Mouse (Mus musculus): ENCODE measurements around the gene Pde3a. TPM values are rescaled to one million over a fixed set of nuclear protein-coding genes. Genes with fewer than 3 reads are reported as not detected.

The Pde3a gene
- total RNA-seq, 2 experiments from 2014 or later = 1.5 to 2.8 TPM

- intact Hi-C loops (cut with DNase I) = loop anchor here (5.0 to 10.0 kb wide), 2 partner anchors 333 to 490 kb away; no protein-coding TSS in a partner anchor
- no peak for DNase-seq (ENCODE audit: low spot score in 2 of 2)
Observed at GRCm38 (mm10) chr6:141257434-141258202, 8.5 kb downstream of the Pde3a start.

DNA sequence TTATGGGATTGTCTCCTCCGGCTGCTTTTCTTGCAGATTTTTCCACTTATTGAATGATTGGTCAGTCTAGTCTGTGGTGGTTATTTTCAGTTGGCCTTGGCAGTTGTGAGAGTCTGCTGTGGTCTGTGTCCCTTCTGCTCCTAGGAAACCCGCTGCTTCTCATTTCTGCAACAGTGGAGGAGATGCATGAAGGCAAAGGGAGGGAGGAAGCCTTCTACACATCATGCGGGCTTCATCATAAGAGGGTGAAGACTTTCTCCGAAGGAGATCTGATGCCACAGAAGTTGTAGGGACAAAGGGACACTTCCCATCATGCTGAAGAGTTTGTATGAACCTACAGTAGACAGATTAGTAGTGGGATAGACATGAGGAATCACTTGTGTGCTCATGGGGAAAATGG, 16.2 kb downstream of the Pde3a start:
- intact Hi-C loops (cut with DNase I) = no loop called here

GRCm38 (mm10) chr6:141267888-141268570, 19.0 kb downstream of the Pde3a start:
- DNase-seq (ENCODE audit: low spot score in 2 of 2) = no peak

More for the DNA sequence above, 16.2 kb downstream of the Pde3a start:
- DNase-seq (ENCODE audit: low spot score in 2 of 2) = no peak

GRCm38 (mm10) chr6:141268871-141269270, 19.8 kb downstream of the Pde3a start:
- DNase-seq (ENCODE audit: low spot score in 2 of 2) = no peak
- intact Hi-C loops (cut with DNase I) = no loop called here

More at GRCm38 (mm10) chr6:141267888-141268570, 19.0 kb downstream of the Pde3a start:
- intact Hi-C loops (cut with DNase I) = no loop called here

- intact Hi-C loops (cut with DNase I) = no loop called here
Observed at GRCm38 (mm10) chr6:141271133-141271532, 22.1 kb downstream of the Pde3a start.

GRCm38 (mm10) chr6:141271579-141271978, 22.5 kb downstream of the Pde3a start:
- DNase-seq (ENCODE audit: low spot score in 2 of 2) = no peak
- intact Hi-C loops (cut with DNase I) = no loop called here

More at GRCm38 (mm10) chr6:141271133-141271532, 22.1 kb downstream of the Pde3a start:
- DNase-seq (ENCODE audit: low spot score in 2 of 2) = no peak

DNA sequence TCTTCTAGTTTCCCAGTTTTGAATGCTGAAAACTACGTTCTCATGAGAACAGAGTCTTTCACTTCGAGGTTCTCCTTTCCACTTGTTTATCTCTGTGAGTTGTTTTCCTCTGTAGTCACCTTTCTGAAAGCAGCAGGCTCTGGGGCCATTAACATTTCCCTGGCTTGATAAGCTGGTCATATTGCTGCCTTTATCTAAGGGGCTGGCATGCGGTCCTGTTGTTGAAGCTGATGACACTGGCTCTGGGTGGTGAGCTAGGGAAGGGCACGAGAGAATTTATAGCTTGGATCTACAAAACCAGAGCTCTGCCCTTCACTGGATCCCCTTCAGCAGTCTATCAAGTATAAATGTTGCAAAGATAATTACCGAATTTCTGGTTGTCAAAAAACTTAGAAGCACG, 24.6 kb downstream of the Pde3a start:
- intact Hi-C loops (cut with DNase I) = no loop called here

GRCm38 (mm10) chr6:141281685-141282084, 32.6 kb downstream of the Pde3a start:
- intact Hi-C loops (cut with DNase I) = no loop called here
- no peak for DNase-seq (ENCODE audit: low spot score in 2 of 2)

More for the DNA sequence above, 24.6 kb downstream of the Pde3a start:
- DNase-seq (ENCODE audit: low spot score in 2 of 2) = no peak

DNA sequence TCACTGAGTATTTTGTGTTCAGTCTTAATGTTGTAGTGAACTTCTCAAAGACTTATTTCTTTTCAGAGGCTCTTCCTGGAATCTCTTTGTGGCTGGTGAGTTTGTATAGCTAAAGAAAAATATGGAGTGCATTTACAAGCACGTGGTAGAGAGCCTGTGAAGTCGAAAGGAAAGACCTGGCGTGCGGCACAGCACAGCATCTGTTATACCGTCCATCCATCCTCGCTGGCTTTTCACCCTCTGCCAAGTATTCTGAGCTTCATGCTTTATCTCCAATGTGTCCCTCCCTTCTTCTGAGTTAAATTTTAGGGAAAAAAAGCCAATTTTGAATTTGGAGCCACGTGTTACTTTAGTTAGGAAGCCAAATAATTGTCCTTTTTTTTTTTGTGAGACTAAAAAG, 33.7 kb downstream of the Pde3a start:
- intact Hi-C loops (cut with DNase I) = no loop called here
- no peak for DNase-seq (ENCODE audit: low spot score in 2 of 2)

- DNase-seq (ENCODE audit: low spot score in 2 of 2) = no peak
- intact Hi-C loops (cut with DNase I) = no loop called here
Observed at GRCm38 (mm10) chr6:141291195-141291594, 42.1 kb downstream of the Pde3a start.

- intact Hi-C loops (cut with DNase I) = no loop called here
- DNase-seq (ENCODE audit: low spot score in 2 of 2) = no peak
Observed at GRCm38 (mm10) chr6:141292826-141293459, 43.9 kb downstream of the Pde3a start.

GRCm38 (mm10) chr6:141293460-141293853, 44.4 kb downstream of the Pde3a start:
- DNase-seq (ENCODE audit: low spot score in 2 of 2) = no peak
- intact Hi-C loops (cut with DNase I) = no loop called here

- no peak for DNase-seq (ENCODE audit: low spot score in 2 of 2)
- intact Hi-C loops (cut with DNase I) = no loop called here
Observed at GRCm38 (mm10) chr6:141295264-141295663, 46.2 kb downstream of the Pde3a start.

GRCm38 (mm10) chr6:141301750-141302748, 53.0 kb downstream of the Pde3a start:
- intact Hi-C loops (cut with DNase I) = no loop called here
- no peak for DNase-seq (ENCODE audit: low spot score in 2 of 2)

GRCm38 (mm10) chr6:141302842-141303241, 53.8 kb downstream of the Pde3a start:
- no peak for DNase-seq (ENCODE audit: low spot score in 2 of 2)
- intact Hi-C loops (cut with DNase I) = no loop called here

- DNase-seq (ENCODE audit: low spot score in 2 of 2) = no peak
- intact Hi-C loops (cut with DNase I) = no loop called here
Observed at GRCm38 (mm10) chr6:141307326-141307725, 58.3 kb downstream of the Pde3a start.

GRCm38 (mm10) chr6:141308451-141308850, 59.4 kb downstream of the Pde3a start:
- DNase-seq (ENCODE audit: low spot score in 2 of 2) = no peak
- intact Hi-C loops (cut with DNase I) = loop anchor here (2.0 kb wide), 1 partner anchor 384 kb away; no protein-coding TSS in a partner anchor

DNA sequence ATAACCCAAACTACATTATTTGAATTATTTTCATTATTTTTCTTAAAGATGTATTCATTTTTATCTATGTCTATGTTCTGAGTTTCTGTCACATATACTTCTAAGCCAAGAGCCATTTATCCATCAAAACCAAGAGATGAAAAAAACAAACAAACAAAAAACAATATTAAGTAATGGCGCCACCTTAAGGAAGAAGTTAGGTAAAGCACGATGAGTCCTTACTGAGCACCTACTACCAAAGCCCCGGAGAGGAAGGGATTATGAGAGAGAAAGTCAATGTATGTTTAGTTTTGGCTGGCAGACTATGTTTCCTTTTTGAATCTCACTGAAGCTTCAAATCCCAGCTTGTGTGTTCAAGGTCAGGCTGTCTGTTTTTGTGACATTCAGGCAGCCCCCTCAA, 60.8 kb downstream of the Pde3a start:
- intact Hi-C loops (cut with DNase I) = loop anchor here (2.0 to 10.0 kb wide), 2 partner anchors 385 to 545 kb away; no protein-coding TSS in a partner anchor

DNA sequence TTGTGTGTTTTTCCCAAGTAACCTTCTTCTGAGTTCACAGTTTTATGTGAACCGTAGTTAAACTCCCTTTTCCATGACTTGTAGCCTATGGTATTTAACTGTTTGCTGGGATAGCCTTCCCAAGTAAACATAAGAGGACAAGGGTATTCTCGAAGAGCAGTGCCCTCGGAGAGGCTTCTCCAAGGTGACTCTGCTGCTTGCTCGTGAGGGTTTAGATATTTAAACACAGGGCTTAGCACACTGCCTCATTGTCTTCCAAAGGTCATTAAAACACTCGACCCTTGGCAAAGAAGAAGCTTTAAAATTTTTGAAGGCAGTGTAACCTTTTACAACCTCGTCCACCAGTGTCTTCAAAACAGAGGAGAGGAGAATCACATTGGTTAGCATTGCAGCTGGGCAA, 61.3 kb downstream of the Pde3a start:
- DNase-seq (ENCODE audit: low spot score in 2 of 2) = no peak
- intact Hi-C loops (cut with DNase I) = loop anchor here (10.0 kb wide), 1 partner anchor 546 kb away; no protein-coding TSS in a partner anchor

More for the DNA sequence above, 60.8 kb downstream of the Pde3a start:
- DNase-seq (ENCODE audit: low spot score in 2 of 2) = no peak
